Mouse (Mus musculus) thymus, postnatal 10 days (tissue): ENCODE data around the gene Olfr460.
A peak's percentile ranks its signal among the peaks of the same experiment; 100 is the strongest.
"Not testable (repeated sequence)": the region's sequence is repeated elsewhere in the genome, so short reads cannot be mapped to it uniquely, and the experiment has no call there.

Experiments used
- DNase-seq, 2 experiments: peaks; one replicate each; pipeline ENCODE4 v3.0.0; 2021; ENCODE audit warnings: low spot score in 2 of 2

Olfr460 gene

GRCm38 (mm10) chr6:40569187-40569586 is at the start of gene Olfr460:
Olfr460 (plus strand) TSS chr6:40569487.
- DNase-seq: no peak

DNA sequence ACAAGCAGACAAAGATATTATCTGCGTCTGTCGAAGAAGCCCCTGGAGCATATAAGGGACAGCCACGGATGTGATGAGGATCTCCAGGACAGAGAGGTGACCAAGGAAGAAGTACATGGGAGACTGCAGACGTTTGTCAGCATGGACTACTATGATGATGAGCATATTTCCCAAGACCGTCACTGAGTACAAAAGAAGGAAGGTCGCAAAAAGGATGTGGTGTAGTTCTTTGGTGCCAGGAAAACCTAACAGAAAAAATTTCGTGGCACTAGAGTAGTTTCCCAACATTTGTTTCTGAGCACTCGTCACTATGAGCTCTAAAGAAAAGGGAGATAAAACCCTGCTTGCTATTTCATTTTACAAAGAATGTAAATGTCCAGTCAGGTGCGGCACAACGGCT is 24.6 kb upstream of the Olfr460 start:
- DNase-seq: no peak

DNA sequence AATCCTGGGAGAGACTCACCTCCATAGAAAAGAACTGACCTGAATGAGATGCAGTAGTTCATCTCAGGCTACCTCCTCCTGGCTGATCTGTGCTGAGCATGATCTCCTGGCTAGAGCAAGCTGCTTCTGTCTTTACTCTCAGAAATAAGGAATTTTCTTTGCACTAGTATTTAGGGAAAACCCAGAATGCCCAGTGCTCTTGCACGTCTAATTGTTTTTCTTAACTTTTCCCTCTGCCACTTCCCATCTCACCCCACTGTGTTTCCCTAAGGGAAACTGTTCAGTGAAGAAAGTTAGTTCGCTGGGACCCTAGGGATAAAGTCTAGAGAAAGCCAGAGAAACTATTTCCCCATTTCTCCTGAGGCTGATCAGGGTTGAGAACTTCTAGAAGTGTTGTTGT is 14.3 kb upstream of the Olfr460 start, which contains the start of gene Olfr461:
Olfr461 (minus strand) TSS at position 101 of the 400 bp plus-strand sequence.
- DNase-seq: no peak

DNA sequence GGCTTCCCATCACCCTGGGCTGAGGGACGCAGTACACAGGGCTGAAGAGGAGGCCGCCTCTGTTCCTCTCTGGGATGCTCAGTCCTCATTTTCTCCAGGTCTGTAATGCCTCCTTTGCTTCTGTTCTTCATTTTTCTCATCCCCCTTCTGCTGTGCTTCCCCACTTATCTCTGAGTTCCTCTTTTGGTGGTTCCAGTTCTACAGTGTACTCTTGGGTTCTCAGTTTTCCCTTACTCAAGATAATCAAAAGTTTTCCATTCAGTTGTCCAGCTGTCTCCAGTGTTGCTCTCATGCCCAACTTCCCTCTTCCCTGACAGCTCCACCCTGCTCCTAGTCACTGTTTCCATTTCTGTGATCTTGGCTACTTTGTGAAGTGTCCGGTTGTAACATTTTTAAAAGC is 4.3 kb downstream of the Olfr460 start:
- no peak for DNase-seq

DNA sequence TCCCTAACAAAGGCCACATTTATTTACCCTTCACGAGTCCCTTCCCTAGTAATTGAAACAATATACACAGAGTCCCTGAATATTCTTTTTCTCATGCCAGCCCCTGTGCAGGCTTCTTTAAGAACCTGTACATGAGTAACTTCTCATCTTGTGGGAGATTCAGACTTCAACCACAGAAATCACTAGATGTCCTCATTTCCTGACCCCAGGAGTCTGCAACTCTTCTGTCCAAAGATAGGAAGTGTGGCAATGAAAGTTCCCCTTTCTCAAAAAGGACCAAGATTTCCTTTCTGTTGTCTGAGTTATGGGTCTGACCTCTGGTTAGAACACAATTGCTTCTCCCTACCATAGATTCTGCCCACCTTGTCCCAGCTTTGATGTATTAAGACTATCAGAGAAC is 7.0 kb downstream of the Olfr460 start:
- DNase-seq: no peak

- no peak for DNase-seq
These were observed 15.0 kb downstream of the Olfr460 start for GRCm38 (mm10) chr6:40584336-40584735.

GRCm38 (mm10) chr6:40585645-40586044 is 16.4 kb downstream of the Olfr460 start, which contains the start of gene Clec5a:
Clec5a (minus strand) TSS chr6:40585821.
- DNase-seq: no peak

DNA sequence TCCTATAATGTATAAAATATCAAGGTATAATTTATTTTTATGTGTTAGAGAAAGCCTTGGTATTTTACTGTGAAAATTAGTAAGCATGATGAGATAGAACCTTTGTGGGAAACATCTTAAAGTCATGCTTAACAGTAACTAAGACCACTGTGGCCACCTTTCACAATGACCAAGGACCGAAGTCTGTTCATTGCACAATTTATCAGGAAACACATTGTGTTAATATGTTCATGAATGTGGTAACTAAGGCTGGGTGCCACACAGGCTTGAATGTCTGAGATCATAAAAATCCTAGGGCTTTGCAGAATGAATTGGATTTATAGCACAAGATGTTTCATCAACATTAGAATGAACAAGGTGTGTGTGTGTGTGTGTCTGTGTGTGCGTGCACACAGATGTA is 19.1 kb downstream of the Olfr460 start:
- no peak for DNase-seq

GRCm38 (mm10) chr6:40594804-40595550 is 25.7 kb downstream of the Olfr460 start:
- DNase-seq: no peak

GRCm38 (mm10) chr6:40598546-40598945 is 29.3 kb downstream of the Olfr460 start:
- DNase-seq: not testable (repeated sequence)

- no peak for DNase-seq
These were observed 38.1 kb downstream of the Olfr460 start for GRCm38 (mm10) chr6:40607431-40607830.

- no peak for DNase-seq
These were observed 41.0 kb downstream of the Olfr460 start for GRCm38 (mm10) chr6:40610244-40610643.

- no peak for DNase-seq
These were observed 44.1 kb downstream of the Olfr460 start, which contains the start of gene Tas2r138 for GRCm38 (mm10) chr6:40613260-40613852. Tas2r138 (minus strand) TSS chr6:40613310.

GRCm38 (mm10) chr6:40617965-40618364 is 48.7 kb downstream of the Olfr460 start:
- peak in 1 of 2 experiments; percentile 28 for DNase-seq
